Mouse (Mus musculus): Measurements from ENCODE around the gene Gm28998. TPM values are rescaled to one million over a fixed set of nuclear protein-coding genes. Genes with fewer than 3 reads are reported as not detected.
"Not testable (repeated sequence)": the region's sequence is repeated elsewhere in the genome, so short reads cannot be mapped to it uniquely, and the experiment has no call there.

Gene Gm28998
- not detected in 2 replicates for polyA plus RNA-seq (2015; fragmentation: Nextera tagmentation; extraction: Ambion mirVana)

DNA sequence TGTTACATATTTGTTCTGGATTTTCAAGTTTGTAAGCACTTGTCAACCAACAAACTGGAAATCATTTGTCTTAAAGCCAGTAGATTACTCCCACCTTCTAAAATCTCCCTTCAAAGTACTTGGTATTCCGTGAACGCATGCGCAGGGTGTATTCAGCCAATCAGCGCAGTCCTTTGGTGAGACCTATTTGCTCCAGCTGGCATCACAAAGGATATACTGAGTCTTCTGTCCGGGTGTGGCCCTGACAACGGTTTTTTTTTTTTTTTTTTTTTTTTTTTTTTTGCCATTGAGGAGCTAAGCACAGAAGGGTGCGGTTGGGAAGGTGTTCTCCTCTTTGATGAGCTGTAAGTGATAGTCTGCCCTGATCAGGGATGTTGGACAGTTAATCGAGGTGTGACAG is at the start of gene Gm28998:
Gene Gm28998 (plus strand): TSS at position 301 of the 400 bp plus-strand sequence.
- not testable (repeated sequence) for H3K36me3 ChIP-seq; H3K27ac ChIP-seq; H3K4me1 ChIP-seq; H3K27me3 ChIP-seq; ATAC-seq (ENCODE audit: insufficient number of reproducible peaks, insufficient read depth, low FRiP score, low TSS enrichment, low read depth); H3K9me3 ChIP-seq; H3K9ac ChIP-seq; H3K4me3 ChIP-seq; H3K4me2 ChIP-seq
- WGBS: no CpG with 5 or more reads among the region's 8 CpGs

Other genes with a start within 250 kb of the Gm28998 start
- not detected in 2 replicates for gene Gm21244, start 84.5 kb upstream of the Gm28998 start, polyA plus RNA-seq (2015; fragmentation: Nextera tagmentation; extraction: Ambion mirVana)
- gene Gm21788, start 151.2 kb downstream of the Gm28998 start, polyA plus RNA-seq (2015; fragmentation: Nextera tagmentation; extraction: Ambion mirVana): not detected in 2 replicates